Mouse (Mus musculus): ENCODE measurements around the gene Snx14. TPM values are rescaled to one million over a fixed set of nuclear protein-coding genes. Genes with fewer than 3 reads are reported as not detected.

Gene Snx14
- total and polyA plus RNA-seq, 3 experiments = 9.2 to 22.8 (median 21.0) TPM

GRCm38 (mm10) chr9:88342241-88342640, 96.5 kb downstream of the Snx14 start:
- no peak overlapping the region for H3K27ac ChIP-seq
- H3K27me3 ChIP-seq (ENCODE audit: control insufficient read depth, insufficient read depth, low read length) = no peaks in the 10 kb centered on the region
- H3K4me3 ChIP-seq = no peak overlapping the region
- no peak for TF ChIP-seq CTCF (IDR thresholded peaks at IDR 0.05)
- TF ChIP-seq EP300 (IDR thresholded peaks at IDR 0.05; ENCODE audit: insufficient read depth, low read depth, low read length) = no peak
- TF ChIP-seq POLR2A (IDR thresholded peaks at IDR 0.05; ENCODE audit: insufficient read depth, low read depth, low read length) = no peak
- peaks cover 2% of the 10 kb centered on the region; the same call in 1 of the 2 replicates for H3K4me1 ChIP-seq (ENCODE audit: control insufficient read depth, insufficient read depth, low read length)
- WGBS = 78% methylated on average over 7 of the region's 7 CpGs
- H3K79me2 ChIP-seq (replicated peaks; ENCODE audit: control insufficient read depth, insufficient read depth, low read length) = no peaks in the 10 kb centered on the region
- intact Hi-C loops (cut with DNase I) = no loop called here
- no peak overlapping the region for H3K9ac ChIP-seq (ENCODE audit: low read depth, low read length)
- no peak for DNase-seq
- H3K36me3 ChIP-seq (ENCODE audit: control insufficient read depth, insufficient read depth, low read length) = no peaks in the 10 kb centered on the region; the same call in 1 of the 2 replicates

DNA sequence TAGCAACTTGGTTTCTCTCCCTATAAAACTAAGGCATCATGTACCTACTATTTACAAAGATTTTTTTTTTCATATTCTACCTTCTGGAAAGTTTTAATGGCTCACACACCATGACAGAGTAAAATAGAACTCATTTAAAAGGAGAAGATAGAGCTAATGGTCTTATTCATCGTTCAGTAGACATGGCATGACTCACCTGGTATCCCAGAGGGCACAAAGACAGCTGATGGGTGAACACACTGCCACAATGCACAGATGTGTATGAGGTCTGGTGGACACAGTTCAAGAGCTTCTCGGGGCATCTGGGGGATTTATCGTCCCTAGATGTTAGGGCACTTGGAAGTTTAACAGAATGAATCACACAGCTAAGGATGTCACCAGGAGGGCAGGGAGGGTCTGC, 97.9 kb downstream of the Snx14 start:
- Histone ChIP-seq H3K9ac (ENCODE audit: low read depth, low read length) (no peak overlapping the region), H3K36me3 (ENCODE audit: control insufficient read depth, insufficient read depth, low read length) (no peaks in the 10 kb centered on the region; the same call in 1 of the 2 replicates), H3K27me3 (ENCODE audit: control insufficient read depth, insufficient read depth, low read length) (no peaks in the 10 kb centered on the region), H3K27ac (no peak overlapping the region), H3K4me3 (no peak overlapping the region), H3K79me2 (replicated peaks; ENCODE audit: control insufficient read depth, insufficient read depth, low read length) (no peaks in the 10 kb centered on the region), H3K4me1 (ENCODE audit: control insufficient read depth, insufficient read depth, low read length) (peaks cover under 1% of the 10 kb centered on the region; the same call in 1 of the 2 replicates)
- no peak for TF ChIP-seq EP300 (IDR thresholded peaks at IDR 0.05; ENCODE audit: insufficient read depth, low read depth, low read length)
- TF ChIP-seq CTCF (IDR thresholded peaks at IDR 0.05) = no peak
- no peak for TF ChIP-seq POLR2A (IDR thresholded peaks at IDR 0.05; ENCODE audit: insufficient read depth, low read depth, low read length)
- intact Hi-C loops (cut with DNase I) = no loop called here
- WGBS = 77% methylated on average over 3 of the region's 3 CpGs
- no peak for DNase-seq

- no peaks in the 10 kb centered on the region for H3K27me3 ChIP-seq (ENCODE audit: control insufficient read depth, insufficient read depth, low read length)
- H3K4me3 ChIP-seq = no peak overlapping the region
- no peak for DNase-seq
- H3K27ac ChIP-seq = no peak overlapping the region
- peaks cover 2% of the 10 kb centered on the region for H3K36me3 ChIP-seq (ENCODE audit: control insufficient read depth, insufficient read depth, low read length)
- no peak for TF ChIP-seq EP300 (IDR thresholded peaks at IDR 0.05; ENCODE audit: insufficient read depth, low read depth, low read length)
- TF ChIP-seq CTCF (IDR thresholded peaks at IDR 0.05) = no peak
- TF ChIP-seq POLR2A (IDR thresholded peaks at IDR 0.05; ENCODE audit: insufficient read depth, low read depth, low read length) = no peak
- H3K79me2 ChIP-seq (replicated peaks; ENCODE audit: control insufficient read depth, insufficient read depth, low read length) = no peaks in the 10 kb centered on the region
- H3K4me1 ChIP-seq (ENCODE audit: control insufficient read depth, insufficient read depth, low read length) = no peaks in the 10 kb centered on the region
- H3K9ac ChIP-seq (ENCODE audit: low read depth, low read length) = no peak overlapping the region
- WGBS = 36% methylated on average over 1 of the region's 2 CpGs
- intact Hi-C loops (cut with DNase I) = no loop called here
Measured at GRCm38 (mm10) chr9:88335839-88336238, 102.9 kb downstream of the Snx14 start.

DNA sequence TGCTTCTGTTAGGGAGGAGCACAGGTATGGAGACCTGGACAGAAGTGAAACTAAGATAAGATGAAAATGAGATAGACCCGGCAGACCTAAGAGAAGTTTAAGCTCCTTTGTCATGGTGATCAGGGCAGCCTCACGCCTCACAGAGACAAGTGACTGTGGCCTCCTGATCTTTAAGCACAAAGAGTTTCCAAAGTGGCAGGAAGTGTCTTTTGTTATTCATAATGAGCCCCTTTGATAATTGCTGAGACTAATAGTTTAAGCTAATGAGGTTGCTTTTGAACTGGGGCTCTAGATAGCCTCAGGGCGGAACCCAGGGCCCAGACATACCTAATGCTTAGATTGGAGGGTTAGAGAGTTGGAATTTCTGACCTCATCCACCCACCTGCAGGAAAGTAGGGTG, 106.3 kb downstream of the Snx14 start:
- Histone ChIP-seq H3K79me2 (replicated peaks; ENCODE audit: control insufficient read depth, insufficient read depth, low read length) (no peaks in the 10 kb centered on the region), H3K9ac (ENCODE audit: low read depth, low read length) (no peak overlapping the region), H3K27ac (no peak overlapping the region), H3K4me3 (no peak overlapping the region), H3K4me1 (ENCODE audit: control insufficient read depth, insufficient read depth, low read length) (no peaks in the 10 kb centered on the region), H3K36me3 (ENCODE audit: control insufficient read depth, insufficient read depth, low read length) (peaks cover 5% of the 10 kb centered on the region), H3K27me3 (ENCODE audit: control insufficient read depth, insufficient read depth, low read length) (peaks cover 2% of the 10 kb centered on the region; the same call in 1 of the 2 replicates)
- DNase-seq = no peak
- TF ChIP-seq CTCF (IDR thresholded peaks at IDR 0.05) (no peak), POLR2A (IDR thresholded peaks at IDR 0.05; ENCODE audit: insufficient read depth, low read depth, low read length) (no peak), EP300 (IDR thresholded peaks at IDR 0.05; ENCODE audit: insufficient read depth, low read depth, low read length) (no peak)
- whole genome bisulfite sequencing = 57% methylated on average over 3 of the region's 3 CpGs
- intact Hi-C loops (cut with DNase I) = no loop called here

DNA sequence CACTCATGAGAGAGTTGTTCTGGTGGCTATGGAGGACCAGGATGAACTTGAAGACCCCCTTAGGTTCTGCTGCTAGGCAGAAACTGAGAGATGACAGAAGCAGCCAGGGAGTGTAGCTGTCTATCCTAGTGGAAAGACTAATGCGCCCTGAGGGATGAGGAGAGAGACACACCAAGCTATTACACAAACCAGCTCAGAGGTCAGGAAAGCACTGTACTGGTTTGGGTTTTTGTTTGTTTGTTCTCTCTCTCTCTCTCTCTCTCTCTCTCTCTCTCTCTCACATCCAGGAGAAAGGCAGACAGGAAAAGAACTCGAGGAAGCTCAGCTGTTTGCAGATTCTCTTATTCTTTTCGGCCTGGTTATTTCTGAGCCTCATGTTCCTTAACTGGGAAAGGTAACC, 108.4 kb downstream of the Snx14 start:
- H3K36me3 ChIP-seq (ENCODE audit: control insufficient read depth, insufficient read depth, low read length) = peaks cover 5% of the 10 kb centered on the region
- H3K27ac ChIP-seq = no peak overlapping the region
- no peak for DNase-seq
- TF ChIP-seq CTCF (IDR thresholded peaks at IDR 0.05) (no peak), EP300 (IDR thresholded peaks at IDR 0.05; ENCODE audit: insufficient read depth, low read depth, low read length) (no peak), POLR2A (IDR thresholded peaks at IDR 0.05; ENCODE audit: insufficient read depth, low read depth, low read length) (no peak)
- intact Hi-C loops (cut with DNase I) = no loop called here
- H3K27me3 ChIP-seq (ENCODE audit: control insufficient read depth, insufficient read depth, low read length) = peaks cover 2% of the 10 kb centered on the region; the same call in 1 of the 2 replicates
- no peak overlapping the region for H3K9ac ChIP-seq (ENCODE audit: low read depth, low read length)
- no peaks in the 10 kb centered on the region for H3K79me2 ChIP-seq (replicated peaks; ENCODE audit: control insufficient read depth, insufficient read depth, low read length)
- H3K4me1 ChIP-seq (ENCODE audit: control insufficient read depth, insufficient read depth, low read length) = no peaks in the 10 kb centered on the region
- no peak overlapping the region for H3K4me3 ChIP-seq
- WGBS = 61% methylated on average over 3 of the region's 3 CpGs

- H3K27me3 ChIP-seq (ENCODE audit: control insufficient read depth, insufficient read depth, low read length) = peaks cover 2% of the 10 kb centered on the region; the same call in 1 of the 2 replicates
- no peaks in the 10 kb centered on the region for H3K4me1 ChIP-seq (ENCODE audit: control insufficient read depth, insufficient read depth, low read length)
- intact Hi-C loops (cut with DNase I) = loop anchor here (2.0 kb wide), 1 partner anchor 32 kb away; no protein-coding TSS in a partner anchor
- peaks cover 3% of the 10 kb centered on the region for H3K36me3 ChIP-seq (ENCODE audit: control insufficient read depth, insufficient read depth, low read length)
- peak overlapping the region; percentile 58 for H3K9ac ChIP-seq (ENCODE audit: low read depth, low read length)
- H3K27ac ChIP-seq = peak overlapping the region; percentile 36; the same call in 1 of the 2 replicates
- H3K79me2 ChIP-seq (replicated peaks; ENCODE audit: control insufficient read depth, insufficient read depth, low read length) = no peaks in the 10 kb centered on the region
- TF ChIP-seq POLR2A (IDR thresholded peaks at IDR 0.05; ENCODE audit: insufficient read depth, low read depth, low read length) (no peak), EP300 (IDR thresholded peaks at IDR 0.05; ENCODE audit: insufficient read depth, low read depth, low read length) (no peak), CTCF (IDR thresholded peaks at IDR 0.05) (no peak)
- 35% methylated on average over 10 of the region's 10 CpGs for WGBS
- DNase-seq = no peak
- peak overlapping the region; percentile 22; the same call in 1 of the 2 replicates for H3K4me3 ChIP-seq
Measured at GRCm38 (mm10) chr9:88329166-88329748, 109.5 kb downstream of the Snx14 start.

Data from heart, adult 2 months (tissue).